Mouse (Mus musculus): ENCODE results near the gene Fgd3.

Gene Fgd3

GRCm38 (mm10) chr13:49215504-49216219 lies 104.4 kb downstream of the Fgd3 start, which contains the start of gene Card19:
Card19 (minus strand) TSS chr13:49216037.
- DNase-seq (ENCODE audit: low spot score in 2 of 2) = peak; percentile 86

- no peak for DNase-seq (ENCODE audit: low spot score in 2 of 2)
These were observed 105.0 kb downstream of the Fgd3 start for GRCm38 (mm10) chr13:49215128-49215503.

DNA sequence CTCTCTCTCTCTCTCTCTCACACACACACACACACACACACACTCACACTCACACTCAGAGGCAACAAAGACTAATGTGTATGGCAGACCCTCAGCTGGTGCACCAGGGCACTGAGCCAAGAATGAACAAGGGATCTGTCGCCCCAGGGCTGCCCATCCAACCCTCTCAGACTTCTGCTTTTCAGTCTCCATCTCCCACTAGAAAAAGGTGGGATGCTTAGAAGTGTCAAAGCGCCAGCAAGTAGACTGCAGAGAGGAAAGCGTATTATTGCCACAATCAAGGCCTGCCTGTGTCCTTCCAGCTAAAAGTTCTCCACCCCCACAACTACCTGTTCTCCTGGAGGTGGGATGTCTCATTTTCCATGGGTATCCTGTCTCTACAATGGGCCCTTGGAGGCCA lies 105.7 kb downstream of the Fgd3 start:
- DNase-seq (ENCODE audit: low spot score in 2 of 2) = no peak

- no peak for DNase-seq (ENCODE audit: low spot score in 2 of 2)
These were observed 106.6 kb downstream of the Fgd3 start for GRCm38 (mm10) chr13:49213531-49213932.

- no peak for DNase-seq (ENCODE audit: low spot score in 2 of 2)
These were observed 107.2 kb downstream of the Fgd3 start for GRCm38 (mm10) chr13:49212711-49213500.

Measured in frontal cortex, postnatal 36 days (tissue).